Mouse (Mus musculus): ENCODE results near the gene Ube2v1. TPM values are rescaled to one million over a fixed set of nuclear protein-coding genes. Genes with fewer than 3 reads are reported as not detected.

Gene Ube2v1
- total RNA-seq (2023): 137 to 171 TPM (median 149 TPM) in 4 replicates

DNA sequence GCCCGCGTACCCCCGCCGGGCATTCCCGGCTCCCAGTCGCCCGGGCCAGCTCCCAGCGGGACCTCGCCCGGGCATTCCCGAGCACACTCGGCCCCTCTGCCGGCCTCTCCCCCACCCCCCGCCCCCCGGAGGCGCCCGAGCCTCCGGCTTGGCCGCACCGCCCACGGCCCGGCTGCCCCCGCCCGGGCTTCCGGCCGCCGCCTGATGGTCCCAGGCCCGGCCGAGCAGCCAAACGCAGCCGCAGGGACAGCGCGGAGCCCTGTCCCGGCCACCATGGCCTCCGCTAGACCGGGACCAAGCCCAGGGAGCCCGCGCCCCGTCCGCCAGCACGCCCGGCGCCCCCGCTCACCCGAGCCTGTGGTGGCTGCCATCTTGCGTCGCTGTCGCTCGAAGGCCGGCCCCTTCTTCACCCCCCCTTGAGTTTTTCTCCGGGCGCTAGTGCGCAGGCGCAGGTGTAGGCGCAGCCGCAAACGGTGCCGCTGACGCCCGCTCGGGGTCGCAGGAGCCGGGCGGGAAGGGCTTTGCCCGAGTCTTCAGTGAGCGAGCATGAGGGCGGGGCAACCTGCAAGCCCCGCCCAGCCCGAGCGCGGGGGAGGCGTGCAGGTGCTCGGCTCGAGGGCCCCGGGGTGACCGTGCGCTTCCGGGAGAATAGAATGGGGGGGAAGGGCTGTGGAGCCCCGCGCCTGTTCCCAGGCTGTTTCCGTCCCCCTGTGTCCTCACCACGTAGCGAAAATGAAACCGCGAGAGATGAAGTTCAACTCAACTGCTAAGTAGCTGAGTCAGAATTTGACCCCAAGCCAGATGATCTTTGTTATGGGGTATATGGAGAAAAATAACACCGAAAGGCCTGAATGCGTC is at the start of gene Ube2v1:
Ube2v1 (minus strand) TSS at position 505 of the 858 bp plus-strand sequence.

DNA sequence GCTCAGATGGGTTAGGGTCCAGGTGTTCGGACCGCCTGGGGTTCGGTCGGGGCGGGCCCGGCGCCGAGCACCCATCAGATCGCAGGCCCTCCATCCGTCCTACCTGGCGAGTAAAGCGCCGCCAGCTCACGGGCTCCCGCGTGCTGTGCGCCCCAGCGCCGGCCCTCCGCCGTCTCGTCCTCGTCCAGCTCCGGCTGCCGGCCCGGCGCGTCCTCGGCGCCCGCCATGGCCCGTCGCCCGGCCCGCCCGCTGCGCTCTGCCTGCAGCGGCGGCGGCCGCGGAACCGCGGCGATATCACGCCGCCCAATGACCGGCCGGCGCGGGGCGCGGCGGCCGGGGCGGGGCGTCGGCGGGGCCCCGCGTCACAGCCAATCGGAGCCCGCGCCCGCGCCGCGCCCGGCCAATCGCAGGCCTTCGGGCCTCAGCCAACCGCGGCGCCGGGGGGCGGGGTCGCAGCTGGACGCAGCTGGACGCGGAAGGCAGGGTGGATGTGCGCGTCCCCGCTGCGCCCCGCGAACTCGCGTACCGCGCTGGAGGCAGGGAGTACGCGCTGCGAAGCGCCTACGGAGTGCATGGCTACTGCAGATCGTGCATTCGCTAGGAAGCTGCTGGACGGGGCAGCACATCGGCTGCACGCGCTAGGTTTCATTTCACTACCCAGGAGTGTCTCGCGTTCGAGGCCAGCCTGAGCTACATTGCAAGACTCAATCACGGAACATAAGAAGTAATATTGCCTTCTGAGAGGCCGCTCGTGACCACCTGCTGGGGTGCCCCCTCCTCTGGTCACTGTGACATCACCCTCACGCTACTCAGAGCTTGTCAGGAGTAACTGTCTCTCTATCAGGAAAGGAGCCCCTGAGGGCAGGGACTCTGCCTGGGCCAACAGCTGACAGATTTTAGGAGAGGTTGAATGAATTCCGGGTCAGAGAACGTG is 29.6 kb upstream of the Ube2v1 start, which contains the start of gene Gm20431:
Gm20431 (minus strand) TSS at position 227 of the 934 bp plus-strand sequence.

Other genes starting within 250 kb of the Ube2v1 start
- gene Slc9a8, start 210.4 kb downstream of the Ube2v1 start, total RNA-seq (2023): 93.7 to 102 TPM (median 98.4 TPM) in 4 replicates
- 91.4 to 97.3 TPM (median 93.4 TPM) in 4 replicates for gene Rnf114, start 139.4 kb downstream of the Ube2v1 start, total RNA-seq (2023)
- 45.4 to 54.7 TPM (median 53.3 TPM) in 4 replicates for gene Spata2, start 139.2 kb downstream of the Ube2v1 start, total RNA-seq (2023)
- gene Snai1, start 93.9 kb downstream of the Ube2v1 start, total RNA-seq (2023): 3.4 to 5.4 TPM (median 3.7 TPM) in 4 replicates
- 23.3 to 28.7 TPM (median 25.9 TPM) in 4 replicates for gene Gm20431, start 29.4 kb upstream of the Ube2v1 start, total RNA-seq (2023)
- 100 to 111 TPM (median 104 TPM) in 4 replicates for gene Cebpb, start 56.8 kb upstream of the Ube2v1 start, total RNA-seq (2023)
- 74.0 to 89.5 TPM (median 84.6 TPM) in 4 replicates for gene Tmem189, start 57.7 kb upstream of the Ube2v1 start, total RNA-seq (2023)